Mouse (Mus musculus) right cerebral cortex, postnatal 36 days (tissue): Measurements from ENCODE around the gene Anapc5.
A peak's percentile ranks its signal among the peaks of the same experiment; 100 is the strongest.

Experiments used
- DNase-seq, 2 experiments: peaks; one replicate each; pipeline ENCODE4 v3.0.0; 2022; ENCODE audit warnings: low spot score in 2 of 2, mixed read lengths in 1 of 2

Anapc5 gene

GRCm38 (mm10) chr5:122820777-122821523, at the start of gene Anapc5:
Anapc5 (minus strand) TSS chr5:122821339.
- DNase-seq = peak; percentile 85 to 91

GRCm38 (mm10) chr5:122863053-122863452, 41.9 kb upstream of the Anapc5 start:
- no peak for DNase-seq

GRCm38 (mm10) chr5:122855858-122856257, 34.7 kb upstream of the Anapc5 start:
- no peak for DNase-seq

- no peak for DNase-seq
Observed at GRCm38 (mm10) chr5:122852611-122853010, 31.5 kb upstream of the Anapc5 start.

GRCm38 (mm10) chr5:122850319-122851002, 29.3 kb upstream of the Anapc5 start:
- DNase-seq = peak; percentile 9 to 16

GRCm38 (mm10) chr5:122849521-122850318, 28.6 kb upstream of the Anapc5 start, which contains the start of gene Rnf34:
Rnf34 (plus strand) TSS chr5:122850048.
- peak; percentile 97 for DNase-seq

- no peak for DNase-seq
Observed at GRCm38 (mm10) chr5:122843799-122844198, 22.7 kb upstream of the Anapc5 start.

GRCm38 (mm10) chr5:122841126-122841525, 20.0 kb upstream of the Anapc5 start:
- no peak for DNase-seq

GRCm38 (mm10) chr5:122832996-122833395, 11.9 kb upstream of the Anapc5 start:
- DNase-seq = no peak

- DNase-seq = no peak
Observed at GRCm38 (mm10) chr5:122832536-122832935, 11.4 kb upstream of the Anapc5 start.

GRCm38 (mm10) chr5:122825099-122825498, 4.0 kb upstream of the Anapc5 start:
- no peak for DNase-seq

GRCm38 (mm10) chr5:122824450-122824849, 3.3 kb upstream of the Anapc5 start:
- no peak for DNase-seq

- DNase-seq = no peak
Observed at GRCm38 (mm10) chr5:122823976-122824375, 2.8 kb upstream of the Anapc5 start.

- no peak for DNase-seq
Observed at GRCm38 (mm10) chr5:122822441-122822840, 1.3 kb upstream of the Anapc5 start.

GRCm38 (mm10) chr5:122821524-122821885, 366 bp upstream of the Anapc5 start:
- no peak for DNase-seq

GRCm38 (mm10) chr5:122812699-122813098, 8.4 kb downstream of the Anapc5 start:
- DNase-seq = no peak

GRCm38 (mm10) chr5:122811364-122812079, 9.6 kb downstream of the Anapc5 start:
- DNase-seq = no peak

GRCm38 (mm10) chr5:122805503-122805902, 15.6 kb downstream of the Anapc5 start:
- no peak for DNase-seq

- DNase-seq = no peak
Observed at GRCm38 (mm10) chr5:122802706-122803105, 18.4 kb downstream of the Anapc5 start.

- DNase-seq = no peak
Observed at GRCm38 (mm10) chr5:122801684-122802083, 19.5 kb downstream of the Anapc5 start.

- DNase-seq = no peak
Observed at GRCm38 (mm10) chr5:122800345-122801010, 20.7 kb downstream of the Anapc5 start.
